Mouse (Mus musculus) kidney, postnatal 10 days (tissue): ENCODE results near the gene Dhx29.
A peak's percentile ranks its signal among the peaks of the same experiment; 100 is the strongest.
"Not testable (repeated sequence)": the region's sequence is repeated elsewhere in the genome, so short reads cannot be mapped to it uniquely, and the experiment has no call there.

ENCODE experiments used
- DNase-seq: peaks from one replicate; pipeline ENCODE4 v3.0.0; 2021; ENCODE audit warnings: mixed read lengths

Dhx29 gene

DNA sequence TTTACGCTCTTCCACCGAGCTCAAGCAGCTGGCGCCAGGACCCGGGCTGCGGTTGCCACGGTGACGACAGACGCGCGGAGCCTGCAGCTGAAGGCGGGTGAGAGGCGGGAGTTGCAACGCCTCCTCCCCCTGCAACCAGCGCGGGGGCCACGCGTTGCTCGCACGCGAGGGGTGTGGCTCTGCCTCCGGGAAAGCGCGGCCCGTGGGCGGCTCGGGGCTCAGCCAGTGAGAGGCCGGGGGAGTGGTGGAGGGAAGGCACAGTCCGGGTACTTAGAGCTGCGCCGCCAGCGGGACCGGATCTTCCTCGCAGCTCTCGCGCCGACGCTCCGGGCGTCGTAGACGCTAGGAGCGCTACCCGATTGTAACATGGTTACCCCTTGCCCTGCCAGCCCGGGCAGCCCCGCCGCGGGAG is 60.3 kb downstream of the Dhx29 start, which contains the start of gene Ccno:
Gene Ccno, plus strand, starts transcription at position 271 of the 412 bp plus-strand sequence.
- peak; percentile 96 for DNase-seq

DNA sequence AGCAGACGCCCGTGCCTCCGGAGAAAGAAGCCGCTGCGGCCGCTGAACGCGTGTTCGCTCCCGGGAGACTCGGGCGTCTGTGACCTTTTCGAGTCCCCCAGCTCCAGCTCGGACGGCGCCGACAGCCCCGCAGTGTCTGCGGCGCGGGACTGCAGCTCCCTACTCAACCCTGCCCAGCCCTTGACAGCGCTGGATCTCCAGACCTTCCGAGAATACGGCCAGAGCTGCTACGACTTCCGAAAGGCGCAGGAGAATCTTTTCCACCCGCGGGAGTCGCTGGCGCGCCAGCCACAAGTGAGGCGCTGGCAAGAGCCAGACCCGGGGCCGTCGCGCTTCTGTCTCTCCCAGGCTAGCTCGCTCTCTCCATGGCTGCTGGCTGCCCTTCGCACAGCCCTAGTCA is 60.7 kb downstream of the Dhx29 start:
- peak; percentile 55 for DNase-seq

DNA sequence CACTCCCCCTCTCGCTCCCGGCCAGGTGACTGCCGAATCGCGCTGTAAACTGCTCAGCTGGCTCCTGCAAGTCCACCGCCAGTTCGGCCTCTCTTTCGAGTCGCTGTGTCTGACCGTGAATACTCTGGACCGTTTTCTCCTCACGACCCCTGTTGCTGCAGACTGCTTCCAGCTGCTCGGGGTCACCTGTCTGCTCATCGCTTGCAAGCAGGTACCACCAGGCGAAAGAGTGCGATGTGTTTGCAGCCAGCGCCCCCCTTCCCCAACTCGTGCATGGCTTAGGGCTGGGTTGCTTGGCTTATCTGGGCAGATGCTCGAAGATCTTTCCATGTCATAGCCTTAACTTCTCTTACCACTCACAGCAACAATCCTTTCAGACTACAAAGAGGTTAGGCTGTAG is 61.6 kb downstream of the Dhx29 start:
- DNase-seq, result peak; percentile 26

- peak; percentile 44 for DNase-seq
These were observed 62.3 kb downstream of the Dhx29 start for GRCm38 (mm10) chr13:112989541-112989940.

- peak; percentile 14 for DNase-seq
These were observed 63.1 kb downstream of the Dhx29 start for GRCm38 (mm10) chr13:112990346-112990745.

- DNase-seq, result peak; percentile 28
These were observed 66.4 kb downstream of the Dhx29 start, which contains the start of gene Mcidas for GRCm38 (mm10) chr13:112993531-112994152. Mcidas (plus strand) TSS chr13:112993845.

DNA sequence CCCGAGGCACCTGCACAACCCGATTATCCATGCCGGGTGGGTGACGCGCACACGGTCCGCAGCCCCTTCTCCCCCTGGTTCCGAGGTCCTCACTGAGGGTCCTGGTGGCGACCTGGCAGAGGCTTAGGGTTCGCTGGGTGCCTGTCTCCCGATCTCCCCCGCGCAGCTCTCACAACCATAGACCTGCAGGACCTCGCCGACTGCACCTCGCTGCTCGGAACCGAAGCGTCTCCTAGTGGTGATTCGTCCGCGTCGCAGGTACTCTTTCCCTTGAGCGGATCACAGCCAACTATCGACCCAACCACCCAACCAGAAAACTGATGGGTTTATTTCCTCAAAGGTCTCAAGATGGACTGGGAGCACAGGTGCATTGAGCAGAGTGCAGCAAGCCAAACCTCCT is 66.9 kb downstream of the Dhx29 start:
- DNase-seq, result peak; percentile 72

- no peak for DNase-seq
These were observed 69.2 kb downstream of the Dhx29 start for GRCm38 (mm10) chr13:112996407-112996806.

GRCm38 (mm10) chr13:112997369-112997768 is 70.1 kb downstream of the Dhx29 start:
- no peak for DNase-seq

- peak; percentile 46 for DNase-seq
These were observed 71.4 kb downstream of the Dhx29 start for GRCm38 (mm10) chr13:112998427-112999201.

DNA sequence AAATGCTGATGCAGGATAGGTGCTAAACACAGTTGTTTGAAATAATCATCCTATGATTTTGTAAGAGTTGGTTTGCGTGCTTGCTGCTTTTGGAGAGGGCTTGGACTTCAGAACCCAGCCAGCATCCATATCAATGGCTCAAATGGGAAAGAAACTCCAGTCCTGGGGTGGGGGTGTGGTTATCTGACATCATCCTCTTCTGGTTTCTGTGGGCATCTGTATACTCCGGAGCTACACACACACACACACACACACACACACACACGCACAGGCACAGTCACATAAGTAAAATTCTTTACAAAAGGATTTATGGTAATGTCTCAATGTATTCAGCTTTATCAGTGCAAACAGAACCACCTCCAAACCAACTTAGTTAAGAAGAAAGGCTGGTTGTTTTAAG is 72.8 kb downstream of the Dhx29 start:
- DNase-seq, result no peak

DNA sequence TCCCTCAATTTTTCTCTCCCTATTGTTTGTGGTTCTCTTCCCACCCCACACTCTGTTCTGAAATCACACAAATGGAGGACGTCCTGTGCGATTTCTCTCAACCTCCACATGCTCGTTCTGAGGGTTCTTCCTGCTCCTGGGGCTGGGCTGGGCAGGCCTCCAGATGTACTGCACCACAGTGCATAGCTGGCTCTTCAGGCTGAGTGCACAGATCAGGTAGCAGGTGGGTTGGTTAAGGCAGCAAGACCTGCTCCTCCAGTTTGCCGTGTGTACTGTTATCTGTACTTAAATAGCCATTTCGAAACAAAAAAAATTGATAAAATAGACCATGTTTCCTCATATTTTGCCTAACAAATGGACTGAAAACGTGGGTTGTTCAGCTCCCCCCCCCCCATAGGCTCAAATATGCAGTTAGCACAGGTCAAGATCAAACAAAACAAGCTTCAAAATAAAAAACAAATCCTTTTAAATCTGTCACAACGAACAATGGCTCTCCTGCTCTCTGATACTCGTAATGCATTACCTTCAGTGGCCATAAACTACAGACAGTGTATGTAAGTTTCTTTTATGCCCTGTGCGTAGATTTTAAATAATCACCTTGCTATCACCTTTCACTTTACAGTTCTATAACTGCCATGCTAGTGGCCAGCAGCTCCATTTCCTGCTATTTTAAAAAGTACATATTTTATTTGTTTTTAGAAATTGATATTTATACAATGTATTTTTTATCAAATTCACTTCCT is 73.5 kb downstream of the Dhx29 start:
- peak; percentile 23 for DNase-seq

- DNase-seq, result no peak
These were observed 85.4 kb downstream of the Dhx29 start for GRCm38 (mm10) chr13:113012683-113013082.

DNA sequence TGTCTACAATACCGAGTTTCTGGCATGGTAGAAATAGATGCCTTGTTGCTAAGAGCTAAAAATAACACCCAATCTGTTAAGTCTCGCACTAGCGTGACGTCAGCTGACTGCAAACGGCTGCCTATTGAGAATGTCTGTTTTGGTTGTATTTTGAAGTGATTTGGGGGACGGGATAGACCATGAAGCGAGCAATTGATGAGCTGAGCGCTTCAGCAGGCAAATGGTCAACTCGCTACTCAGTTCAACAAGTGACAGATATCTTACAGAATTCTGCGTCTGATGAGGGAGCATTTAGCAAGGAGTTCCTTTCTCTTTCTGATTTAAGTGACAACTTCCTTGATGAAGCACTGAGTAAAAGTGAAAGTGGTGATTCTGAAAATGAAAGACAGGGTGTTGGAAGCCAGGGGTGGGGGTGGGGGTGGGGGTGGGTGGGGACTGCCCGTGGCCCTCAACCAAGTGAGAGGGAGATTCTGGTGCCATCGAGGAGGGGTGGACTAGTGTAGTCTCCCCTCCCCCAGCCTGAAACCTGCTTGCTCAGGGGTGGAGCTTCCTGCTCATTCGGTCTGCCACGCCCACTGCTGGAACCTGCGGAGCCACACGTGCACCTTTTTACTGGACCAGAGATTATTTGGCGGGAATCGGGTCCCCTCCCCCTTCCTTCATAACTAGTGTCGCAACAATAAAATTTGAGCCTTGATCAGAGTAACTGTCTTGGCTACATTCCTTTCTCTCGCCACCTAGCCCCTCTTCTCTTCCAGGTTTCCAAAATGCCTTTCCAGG is 86.1 kb downstream of the Dhx29 start:
- not testable (repeated sequence) for DNase-seq
